In genomic region chr2:58657855-58658254, GRCm38 (mm10) we compare ENCODE assay signal across 26 mouse cellular contexts.
A peak's percentile ranks its signal among the peaks of the same experiment; 100 is the strongest.
DNase-seq lines count a peak whose midpoint lies in the region; ATAC-seq and TF ChIP-seq lines count a peak whose summit lies in the region.
"Had no signal": no experiment of that assay in that cellular context is flagged by ENCODE, and none has a peak within 500 bp of the region (broad histone marks: within the 10 kb centered on the region; RNA-seq: fewer than 3 reads in every experiment).

No protein-coding gene starts in this region.

- no peak for TF ChIP-seq POLR2A in lung, adult 2 months (IDR thresholded peaks at IDR 0.05; ENCODE audit: borderline replicate concordance, extremely low read depth, low read depth, low read length)

- CTCF ChIA-PET in Patski (lab: Charles Lee), result interaction anchor here (1.5 kb wide), 1 partner anchor 8 kb away, joined by 6 read pairs; no protein-coding TSS in a partner anchor

- no peak overlapping the region for H3K4me3 ChIP-seq in hindbrain, postnatal 0 days (ENCODE audit: low read length)
- H3K4me3 ChIP-seq in hindbrain, embryonic 13.5 days, result no peak overlapping the region
- no peak overlapping the region for H3K4me3 ChIP-seq in lung, adult 2 months (replicated peaks; ENCODE audit: extremely low read depth, low read depth, low read length)
- H3K4me3 ChIP-seq: embryonic facial prominence, embryonic 12.5 days; erythroblast, embryonic 14.5 days; forebrain, embryonic 13.5 days; heart, embryonic 13.5 days; hindbrain, embryonic 15.5 days; intestine, embryonic 15.5 days; kidney, embryonic 15.5 days; liver, embryonic 12.5 days; midbrain, embryonic 12.5 days had no signal

- ATAC-seq in hindbrain, postnatal 0 days, result no peak
- no peak for ATAC-seq in hindbrain, embryonic 13.5 days (ENCODE audit: low FRiP score)
- no peak for ATAC-seq in Patski
- ATAC-seq: activated CD4-positive, CD25-positive, alpha-beta regulatory T cell, adult 4 months; forebrain, embryonic 13.5 days; intestine, embryonic 15.5 days; liver, embryonic 12.5 days had no signal

- no peaks in the 10 kb centered on the region for H3K9me3 ChIP-seq in hindbrain, postnatal 0 days (ENCODE audit: low read length)
- H3K9me3 ChIP-seq in hindbrain, embryonic 13.5 days, result no peaks in the 10 kb centered on the region; the same call in 1 of the 2 replicates
- H3K9me3 ChIP-seq: embryonic facial prominence, embryonic 12.5 days; heart, embryonic 13.5 days; hindbrain, embryonic 15.5 days; intestine, embryonic 15.5 days; kidney, embryonic 15.5 days; liver, embryonic 12.5 days; midbrain, embryonic 12.5 days had no signal

- TF ChIP-seq CTCF in hindbrain, postnatal 0 days (IDR thresholded peaks at IDR 0.05; ENCODE audit: low read depth), result peak; percentile 3; the same call in 1 of the 2 replicates
- TF ChIP-seq CTCF in lung, adult 2 months (IDR thresholded peaks at IDR 0.05; ENCODE audit: insufficient read depth, low read length), result 0 out of 2 replicates have a peak, but pooled peaks have one; percentile 1
- TF ChIP-seq CTCF in Patski (IDR thresholded peaks at IDR 0.05), result peak; percentile 51

- no peak overlapping the region for H3K9ac ChIP-seq in hindbrain, postnatal 0 days (replicated peaks; ENCODE audit: low read length)
- H3K9ac ChIP-seq in hindbrain, embryonic 13.5 days, result no peak overlapping the region
- H3K9ac ChIP-seq: embryonic facial prominence, embryonic 12.5 days; forebrain, embryonic 13.5 days; heart, embryonic 13.5 days; hindbrain, embryonic 15.5 days; intestine, embryonic 15.5 days; kidney, embryonic 15.5 days; liver, embryonic 12.5 days; midbrain, embryonic 12.5 days had no signal

- 97% methylated on average over 10 of the region's 10 CpGs for WGBS in hindbrain, postnatal 0 days
- WGBS in hindbrain, embryonic 13.5 days, result 94% methylated on average over 10 of the region's 10 CpGs
- 90% methylated on average over 10 of the region's 10 CpGs for WGBS in lung, adult 2 months

- no peaks in the 10 kb centered on the region for H3K4me1 ChIP-seq in hindbrain, postnatal 0 days (ENCODE audit: insufficient read depth, low read length)
- no peaks in the 10 kb centered on the region for H3K4me1 ChIP-seq in hindbrain, embryonic 13.5 days (replicated peaks)
- no peaks in the 10 kb centered on the region for H3K4me1 ChIP-seq in lung, adult 2 months (ENCODE audit: control insufficient read depth, insufficient read depth, low read length)
- H3K4me1 ChIP-seq: heart, embryonic 13.5 days; intestine, embryonic 15.5 days; kidney, embryonic 15.5 days; liver, embryonic 12.5 days had no signal

- no peak for DNase-seq in hindbrain, postnatal 0 days (ENCODE audit: low spot score)
- no peak for DNase-seq in lung, adult 2 months
- no peak for DNase-seq in lung, postnatal 25 days (ENCODE audit: low spot score)
- no peak for DNase-seq in Patski (ENCODE audit: low read depth, low spot score)
- no peak for DNase-seq in spleen, postnatal 14 days (ENCODE audit: low spot score in 2 of 2)
- no peak for DNase-seq in embryo, embryonic 11 days
- DNase-seq: adrenal gland, adult 8-10 months; cerebellum, adult 11-12 months; cerebellum, postnatal 10 days; heart, postnatal 36 days; kidney, postnatal 36 days; lung, adult 18-20 months; lung, postnatal 14 days; thymus, postnatal 14 days had no signal

- in situ Hi-C loops in Patski (cut with MboI; ENCODE audit: low pct_unique_long_range_greater_than_20kb), result loop anchor here (5.0 kb wide), 1 partner anchor 36 kb away; no protein-coding TSS in a partner anchor

- POLR2A ChIA-PET in Patski (lab: Charles Lee), result no interaction called here

- no peaks in the 10 kb centered on the region for H3K27me3 ChIP-seq in hindbrain, postnatal 0 days (ENCODE audit: insufficient read depth, low read length)
- no peaks in the 10 kb centered on the region for H3K27me3 ChIP-seq in hindbrain, embryonic 13.5 days
- peaks cover 2% of the 10 kb centered on the region for H3K27me3 ChIP-seq in Patski
- H3K27me3 ChIP-seq: embryonic facial prominence, embryonic 12.5 days; forebrain, embryonic 13.5 days; heart, embryonic 13.5 days; hindbrain, embryonic 15.5 days; intestine, embryonic 15.5 days; kidney, embryonic 15.5 days; liver, embryonic 12.5 days had no signal

- no peaks in the 10 kb centered on the region for H3K36me3 ChIP-seq in hindbrain, postnatal 0 days (ENCODE audit: insufficient read depth, low read length)
- H3K36me3 ChIP-seq in hindbrain, embryonic 13.5 days, result no peaks in the 10 kb centered on the region
- H3K36me3 ChIP-seq: embryonic facial prominence, embryonic 12.5 days; heart, embryonic 13.5 days; hindbrain, embryonic 15.5 days; intestine, embryonic 15.5 days; kidney, embryonic 15.5 days; liver, embryonic 12.5 days; midbrain, embryonic 12.5 days had no signal

- H3K4me2 ChIP-seq in hindbrain, postnatal 0 days (ENCODE audit: low read depth, low read length), result no peak overlapping the region
- H3K4me2 ChIP-seq in hindbrain, embryonic 13.5 days, result no peak overlapping the region
- H3K4me2 ChIP-seq: embryonic facial prominence, embryonic 12.5 days; forebrain, embryonic 13.5 days; heart, embryonic 13.5 days; hindbrain, embryonic 15.5 days; intestine, embryonic 15.5 days; kidney, embryonic 15.5 days; liver, embryonic 12.5 days; midbrain, embryonic 12.5 days had no signal

- H3K27ac ChIP-seq in hindbrain, postnatal 0 days, result no peak overlapping the region
- no peak overlapping the region for H3K27ac ChIP-seq in hindbrain, embryonic 13.5 days
- H3K27ac ChIP-seq: embryonic facial prominence, embryonic 12.5 days; forebrain, embryonic 13.5 days; heart, embryonic 13.5 days; hindbrain, embryonic 15.5 days; intestine, embryonic 15.5 days; kidney, embryonic 15.5 days; liver, embryonic 12.5 days; midbrain, embryonic 12.5 days; stomach, postnatal 0 days had no signal

Comparison
In these comparisons a context has a peak if more than half of its experiments do, and no peak if none do; other contexts are left out.
1. CTCF ChIP-seq: peak in every context shown above with its lines; median percentile 51 in Patski; 3 in hindbrain, postnatal 0 days; 1 in lung, adult 2 months.